Mouse (Mus musculus) 3T3-L1 (cell line): ENCODE data around the gene Atcay.

ENCODE experiments used
- DNase-seq: peaks from one replicate; pipeline ENCODE4 v3.0.0-alpha.2; 2015; ENCODE audit warnings: low read depth, low spot score

Gene Atcay

DNA sequence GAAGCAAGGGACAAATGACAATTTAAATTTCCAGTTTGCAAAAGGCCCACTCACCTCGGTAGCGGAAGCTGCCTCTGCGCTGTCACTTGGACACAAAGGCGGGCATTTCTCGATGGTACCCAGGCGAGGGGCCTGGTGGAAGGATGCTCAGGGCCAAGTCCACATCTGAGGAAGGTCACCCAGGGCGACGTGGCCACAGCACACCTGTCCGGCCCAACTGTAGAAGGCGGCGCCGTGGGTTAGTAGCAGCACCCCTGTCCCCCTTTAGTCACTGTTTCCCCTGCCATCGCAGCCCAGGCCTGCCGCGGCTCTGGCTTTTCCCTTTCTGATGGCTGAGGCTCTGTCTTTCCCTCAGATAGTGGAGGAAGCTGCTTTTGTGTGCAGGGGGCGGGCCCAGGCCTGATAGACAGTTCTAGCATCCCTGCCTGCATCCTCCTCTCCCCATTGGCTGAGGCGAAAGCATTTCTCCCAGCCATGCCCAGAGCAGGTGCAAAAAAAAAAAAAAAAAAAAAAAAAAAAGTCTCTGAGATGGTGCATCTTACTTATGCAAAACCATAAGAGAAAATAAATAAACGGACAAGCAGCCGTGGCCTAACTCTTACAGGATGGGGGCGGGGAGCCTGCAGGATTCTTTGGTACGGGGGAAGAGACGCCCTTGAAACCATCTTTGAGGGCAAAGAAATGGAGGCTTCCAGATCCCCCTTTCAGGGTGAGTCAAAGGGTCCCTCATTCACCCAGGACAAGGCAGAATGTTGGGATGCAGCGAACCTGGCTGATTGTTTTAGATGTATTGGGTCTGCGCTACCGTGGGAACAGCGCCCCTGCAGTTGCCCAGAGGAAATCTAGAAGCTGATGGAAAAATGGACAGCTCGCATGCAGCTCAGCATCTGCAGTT is at the start of gene Atcay:
Atcay (minus strand) TSS at position 396 of the 895 bp plus-strand sequence.
- DNase-seq, result peak; percentile 22

- no peak for DNase-seq
These were observed 48.9 kb upstream of the Atcay start for GRCm38 (mm10) chr10:81279496-81279895.

DNA sequence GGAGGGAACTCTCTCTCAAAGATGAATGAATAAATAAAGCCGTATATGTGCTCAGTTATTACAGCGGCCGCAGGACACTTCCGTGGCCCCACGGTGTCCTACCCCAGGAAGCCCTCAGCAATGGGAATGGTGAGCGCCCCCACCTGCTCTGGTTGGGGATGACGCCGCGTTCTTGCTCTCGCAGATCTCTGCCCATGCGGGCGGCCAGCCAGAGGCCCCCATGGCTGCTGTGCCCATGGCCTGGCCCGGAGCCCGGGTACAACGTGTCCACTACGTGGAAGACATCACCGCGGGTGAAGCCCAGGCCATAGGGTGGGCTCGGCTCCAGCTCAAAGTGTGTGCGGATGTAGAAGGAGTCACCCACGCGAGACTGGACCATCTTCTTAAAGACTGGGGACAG is 47.0 kb upstream of the Atcay start:
- no peak for DNase-seq

- DNase-seq, result no peak
These were observed 43.2 kb upstream of the Atcay start for GRCm38 (mm10) chr10:81273842-81274241.

GRCm38 (mm10) chr10:81272356-81272755 is 41.7 kb upstream of the Atcay start:
- no peak for DNase-seq

DNA sequence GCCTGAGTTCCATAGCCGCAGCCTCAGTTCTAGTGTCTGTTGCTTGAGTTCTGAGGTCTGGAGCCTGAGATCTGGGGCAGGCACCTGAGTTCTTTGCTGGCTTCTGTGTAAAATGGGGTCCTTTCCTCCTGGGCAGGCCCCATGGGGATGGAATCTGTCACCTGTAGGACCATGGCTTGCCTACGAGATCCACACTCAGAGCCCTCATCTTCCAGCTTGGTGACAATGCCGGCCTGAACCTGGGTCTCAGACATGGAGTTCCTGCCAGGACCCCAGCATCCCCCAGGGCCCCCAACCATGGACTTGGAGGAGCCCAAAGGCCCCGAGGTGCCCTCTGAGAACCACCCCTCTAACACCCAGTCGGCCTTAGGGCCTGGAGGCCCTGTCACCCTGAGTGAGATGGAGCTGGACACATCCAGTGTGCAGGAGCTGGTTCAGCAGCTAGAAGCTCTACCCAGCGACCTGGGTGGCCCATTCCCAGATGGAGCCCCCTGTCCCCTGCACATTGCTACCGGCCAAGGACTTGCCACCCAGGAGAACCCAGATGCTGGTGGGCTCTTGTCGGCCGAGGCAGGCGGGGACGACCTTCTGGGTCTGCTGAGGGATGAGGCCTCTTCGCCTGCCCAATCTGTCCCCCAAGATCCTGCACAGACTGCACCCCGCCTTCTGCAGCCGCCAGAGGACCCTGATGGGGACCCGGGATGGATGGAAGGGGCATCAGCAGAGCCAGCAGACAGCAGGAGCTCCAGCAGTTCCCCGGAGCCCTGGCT is 38.2 kb upstream of the Atcay start:
- no peak for DNase-seq

DNA sequence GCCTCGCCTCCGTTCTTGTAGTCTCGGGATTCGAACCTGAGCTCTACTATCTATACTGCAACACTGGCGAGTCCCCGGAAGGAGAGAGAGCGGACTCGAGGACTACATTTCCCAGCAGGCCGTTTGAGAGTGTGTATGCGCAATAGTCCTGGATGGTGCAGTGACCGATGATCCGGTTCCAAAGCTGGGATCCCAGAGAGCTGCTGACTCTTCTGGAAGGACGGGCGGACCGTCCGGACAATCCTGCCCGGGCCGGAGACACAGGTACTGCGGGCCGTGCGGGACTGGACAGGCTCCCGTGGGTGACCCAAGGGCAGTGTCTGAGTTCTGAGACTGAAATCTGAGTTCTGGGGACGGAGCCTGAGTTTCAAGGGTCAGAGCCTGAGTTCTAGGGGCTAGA is 37.4 kb upstream of the Atcay start:
- peak; percentile 95 for DNase-seq

DNA sequence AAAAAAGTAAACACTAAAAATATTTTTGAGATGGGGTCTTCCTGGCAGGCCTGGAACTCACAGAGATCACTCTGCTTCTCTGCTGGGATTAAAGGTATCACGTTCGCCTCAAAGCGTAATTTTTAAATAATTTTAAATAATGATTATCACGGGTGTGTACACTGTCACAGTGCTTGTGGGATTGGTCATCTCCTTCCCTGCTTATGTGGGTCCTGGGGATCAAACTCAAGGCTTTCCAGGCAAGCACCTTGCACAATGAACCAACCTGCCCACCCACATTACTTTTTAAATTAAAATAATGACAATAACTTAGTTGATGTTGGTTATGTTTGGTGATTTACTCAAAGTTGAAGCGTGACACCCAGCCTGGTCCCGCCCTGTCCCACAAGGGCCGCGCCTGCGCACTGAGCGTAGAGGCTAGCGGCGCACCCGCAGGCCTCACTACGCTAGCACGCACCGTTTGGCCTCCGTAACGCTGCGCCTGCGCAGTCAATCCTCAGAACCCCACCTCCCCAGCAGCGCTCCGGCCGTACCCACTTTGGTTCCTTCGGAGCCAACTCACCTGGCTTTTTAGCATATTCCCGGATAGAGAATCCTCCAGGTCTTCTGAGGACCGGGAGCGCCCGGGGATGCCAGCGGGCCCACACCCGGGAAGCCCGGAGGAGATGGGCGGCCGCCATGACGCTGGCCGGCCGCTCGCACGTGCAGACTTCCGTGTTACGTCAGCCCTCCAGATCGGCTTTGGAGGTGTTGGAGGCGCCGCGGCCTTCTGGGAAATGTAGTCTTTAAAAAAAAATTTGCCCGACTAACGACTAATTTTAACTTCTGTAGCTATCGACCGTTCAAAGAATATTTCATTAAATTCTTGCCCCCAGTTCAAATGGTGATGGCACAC is 35.8 kb upstream of the Atcay start, which contains the start of the genes Mrpl54 and Apba3:
Mrpl54 (minus strand) TSS at position 724 of the 895 bp plus-strand sequence.
Apba3 (plus strand) TSS at position 750 of the 895 bp plus-strand sequence.
- DNase-seq, result peak; percentile 95

DNA sequence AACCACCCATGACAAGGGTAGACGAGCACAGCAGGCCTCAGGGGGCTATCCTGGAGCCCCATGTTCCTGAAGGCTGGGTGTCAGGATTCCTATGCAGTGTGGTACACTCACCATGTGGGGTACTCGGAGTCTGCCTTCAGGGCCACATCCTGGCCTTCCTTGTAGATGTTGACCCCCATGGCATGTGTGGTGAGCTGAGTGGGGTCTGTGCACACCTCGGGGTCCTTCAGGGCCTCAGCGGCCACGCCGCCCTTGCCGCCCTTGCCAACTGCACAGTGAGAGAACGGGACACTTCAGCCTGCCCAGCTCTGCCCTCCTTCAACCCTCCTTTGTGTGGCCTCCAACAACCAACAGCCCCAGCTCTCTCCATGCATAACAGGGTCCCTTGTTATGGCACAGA is 34.9 kb upstream of the Atcay start:
- DNase-seq, result no peak

DNA sequence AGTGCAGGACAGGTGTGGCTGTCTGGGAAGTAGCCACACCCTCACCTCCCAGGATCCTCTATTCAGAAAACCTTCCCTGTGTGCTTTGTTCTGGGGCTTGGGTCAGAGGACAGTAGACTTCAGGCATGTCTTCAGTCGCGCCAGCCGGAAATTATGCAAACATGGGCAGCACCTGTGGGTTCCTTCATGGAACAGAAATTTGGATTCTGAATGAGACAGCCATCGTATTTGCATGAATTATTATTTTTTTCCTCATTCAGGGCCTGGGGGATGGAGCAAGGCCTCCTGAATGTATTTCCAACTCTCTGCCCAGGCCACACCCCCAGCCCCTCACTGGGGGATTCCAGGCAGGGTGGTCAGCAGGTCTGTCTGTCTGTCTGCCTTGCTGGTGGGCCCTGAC is 30.4 kb upstream of the Atcay start:
- DNase-seq, result no peak

- no peak for DNase-seq
These were observed 28.7 kb upstream of the Atcay start for GRCm38 (mm10) chr10:81259225-81259884.

DNA sequence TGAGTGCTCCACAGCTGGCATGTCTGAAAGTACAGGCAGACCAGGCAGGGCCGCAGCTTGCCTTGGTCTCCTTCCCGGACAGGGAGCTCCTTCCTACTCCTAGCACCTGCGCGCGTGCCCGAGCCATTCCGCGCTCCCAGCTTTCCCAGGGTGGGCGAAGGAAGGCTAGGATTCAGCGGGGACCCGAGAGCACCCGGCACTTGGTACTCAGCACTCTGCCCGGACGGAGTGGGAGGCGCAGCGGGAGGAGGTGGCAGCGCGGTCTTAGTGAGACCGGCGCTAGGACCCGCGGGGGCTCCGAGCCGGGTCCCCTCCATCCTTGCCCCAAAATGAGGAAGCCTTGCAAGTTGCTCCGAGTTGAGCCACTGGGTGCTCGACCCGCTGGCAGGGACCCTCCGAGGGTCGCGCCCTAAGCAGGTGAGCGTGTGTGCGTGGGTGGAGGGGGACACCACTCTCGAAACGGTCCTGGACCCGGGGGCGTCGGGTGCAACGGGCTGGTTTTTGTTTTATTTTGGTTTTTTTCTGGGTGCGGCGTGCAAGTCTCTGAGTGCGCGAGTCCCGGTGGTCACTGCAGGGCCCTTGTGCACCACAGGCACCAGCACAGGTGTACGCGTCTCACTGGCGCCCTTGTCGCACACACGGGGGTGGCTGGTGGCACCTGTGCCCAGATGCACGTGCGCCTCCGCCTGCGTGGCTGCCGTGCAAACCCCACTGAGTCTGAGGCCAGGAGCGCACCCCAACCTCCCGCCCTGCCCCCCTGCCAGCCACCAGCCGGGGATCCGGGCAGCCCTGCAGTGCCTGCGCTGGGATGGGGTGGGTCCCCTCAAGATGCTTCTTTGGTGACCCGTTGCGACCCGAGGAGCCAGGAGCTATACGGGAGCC is 26.8 kb upstream of the Atcay start:
- no peak for DNase-seq

DNA sequence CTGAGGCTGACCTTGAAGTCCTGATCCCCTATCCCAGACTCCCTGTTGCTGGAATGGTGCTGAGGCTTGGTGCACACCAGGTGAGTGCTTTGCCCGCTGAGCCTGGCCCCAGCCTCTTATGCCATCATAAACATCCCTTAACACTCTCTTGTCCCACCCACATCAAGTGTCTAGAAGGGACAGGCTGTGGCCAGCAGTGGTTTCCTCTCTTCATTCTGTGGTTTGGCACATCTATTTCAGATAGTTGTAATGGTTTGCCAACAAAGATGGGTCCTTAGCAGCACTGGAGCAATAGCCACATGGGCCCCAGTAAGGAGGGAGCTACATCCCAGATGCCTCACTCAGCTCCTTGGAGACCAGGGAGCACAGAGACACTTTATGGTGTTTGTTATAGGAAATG is 24.3 kb upstream of the Atcay start:
- DNase-seq, result peak; percentile 33

GRCm38 (mm10) chr10:81252424-81253419 is 22.1 kb upstream of the Atcay start, which contains the start of gene Matk:
Gene Matk, plus strand, starts transcription at chr10:81252935.
- no peak for DNase-seq

- DNase-seq, result no peak
These were observed 18.8 kb upstream of the Atcay start for GRCm38 (mm10) chr10:81249442-81249841.

DNA sequence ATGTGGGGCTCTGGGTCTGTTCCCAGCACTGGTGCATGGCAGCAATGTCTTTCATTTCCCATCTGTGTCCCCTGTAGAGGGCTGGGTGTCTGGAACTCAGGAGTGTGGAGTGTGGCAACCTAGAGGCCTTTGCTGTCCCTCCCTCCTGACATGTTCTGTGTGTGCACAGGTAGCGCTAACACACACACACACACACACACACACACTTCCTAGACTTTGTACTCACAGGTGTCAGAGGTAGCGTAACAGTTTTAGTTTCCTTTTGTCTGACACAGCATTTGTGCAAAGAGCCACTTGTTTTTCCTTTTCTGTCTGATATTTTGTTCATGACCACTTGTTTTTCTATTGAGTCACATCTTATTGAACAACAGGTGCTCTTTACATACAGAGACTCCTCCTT is 17.2 kb upstream of the Atcay start:
- DNase-seq, result no peak

DNA sequence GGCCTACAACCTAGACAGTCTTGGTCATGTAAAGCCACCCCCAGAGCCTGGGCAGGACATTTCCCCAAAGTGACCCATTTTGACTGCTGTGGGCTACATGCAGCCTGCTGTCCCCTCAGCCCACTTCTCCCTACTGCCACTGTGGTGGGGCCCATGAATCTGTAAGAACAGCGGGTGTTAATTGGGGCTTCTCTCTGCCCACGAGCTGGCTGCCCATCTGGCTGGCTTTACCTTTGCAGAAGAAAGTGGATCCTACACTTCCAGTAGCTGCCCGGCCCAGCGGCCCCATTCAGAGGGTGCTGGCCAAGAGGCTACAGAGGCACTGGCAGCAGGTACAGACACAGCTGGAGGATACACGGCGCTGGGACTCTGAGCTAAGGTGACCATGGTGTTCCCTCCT is 14.5 kb upstream of the Atcay start:
- no peak for DNase-seq

- peak; percentile 48 for DNase-seq
These were observed 14.0 kb upstream of the Atcay start for GRCm38 (mm10) chr10:81244595-81244994.

GRCm38 (mm10) chr10:81244146-81244545 is 13.5 kb upstream of the Atcay start:
- no peak for DNase-seq
